Mouse (Mus musculus): ENCODE results near the gene P2rx7.
"Not testable (repeated sequence)": the region's sequence is repeated elsewhere in the genome, so short reads cannot be mapped to it uniquely, and the experiment has no call there.

Gene P2rx7

GRCm38 (mm10) chr5:122646050-122646449 lies 2.3 kb downstream of the P2rx7 start:
- DNase-seq (ENCODE audit: low spot score in 2 of 2) = no peak

- DNase-seq (ENCODE audit: low spot score in 2 of 2) = no peak
These were observed 3.7 kb downstream of the P2rx7 start for GRCm38 (mm10) chr5:122647256-122647924.

- DNase-seq (ENCODE audit: low spot score in 2 of 2) = not testable (repeated sequence)
These were observed 4.3 kb downstream of the P2rx7 start for GRCm38 (mm10) chr5:122647952-122648374.

GRCm38 (mm10) chr5:122649264-122649663 lies 5.6 kb downstream of the P2rx7 start:
- no peak for DNase-seq (ENCODE audit: low spot score in 2 of 2)

- DNase-seq (ENCODE audit: low spot score in 2 of 2) = no peak
These were observed 6.4 kb downstream of the P2rx7 start for GRCm38 (mm10) chr5:122650100-122650499.

GRCm38 (mm10) chr5:122652506-122652905 lies 8.8 kb downstream of the P2rx7 start:
- peak in 1 of 2 experiments; percentile 23 for DNase-seq (ENCODE audit: low spot score in 2 of 2)

- DNase-seq (ENCODE audit: low spot score in 2 of 2) = no peak
These were observed 9.4 kb downstream of the P2rx7 start for GRCm38 (mm10) chr5:122653112-122653445.

- no peak for DNase-seq (ENCODE audit: low spot score in 2 of 2)
These were observed 9.9 kb downstream of the P2rx7 start for GRCm38 (mm10) chr5:122653446-122654267.

- DNase-seq (ENCODE audit: low spot score in 2 of 2) = no peak
These were observed 10.5 kb downstream of the P2rx7 start for GRCm38 (mm10) chr5:122654268-122654573.

GRCm38 (mm10) chr5:122656808-122657207 lies 13.1 kb downstream of the P2rx7 start:
- no peak for DNase-seq (ENCODE audit: low spot score in 2 of 2)

- no peak for DNase-seq (ENCODE audit: low spot score in 2 of 2)
These were observed 18.8 kb downstream of the P2rx7 start for GRCm38 (mm10) chr5:122662501-122662900.

- no peak for DNase-seq (ENCODE audit: low spot score in 2 of 2)
These were observed 21.3 kb downstream of the P2rx7 start for GRCm38 (mm10) chr5:122665036-122665435.

- no peak for DNase-seq (ENCODE audit: low spot score in 2 of 2)
These were observed 25.5 kb downstream of the P2rx7 start for GRCm38 (mm10) chr5:122668981-122669897.

GRCm38 (mm10) chr5:122671641-122672040 lies 27.9 kb downstream of the P2rx7 start:
- DNase-seq (ENCODE audit: low spot score in 2 of 2) = not testable (repeated sequence)

GRCm38 (mm10) chr5:122672298-122672697 lies 28.6 kb downstream of the P2rx7 start:
- DNase-seq (ENCODE audit: low spot score in 2 of 2) = no peak

- DNase-seq (ENCODE audit: low spot score in 2 of 2) = no peak
These were observed 32.3 kb downstream of the P2rx7 start for GRCm38 (mm10) chr5:122676002-122676401.

- no peak for DNase-seq (ENCODE audit: low spot score in 2 of 2)
These were observed 34.3 kb downstream of the P2rx7 start for GRCm38 (mm10) chr5:122677983-122678382.

- DNase-seq (ENCODE audit: low spot score in 2 of 2) = no peak
These were observed 36.2 kb downstream of the P2rx7 start for GRCm38 (mm10) chr5:122679881-122680280.

- DNase-seq (ENCODE audit: low spot score in 2 of 2) = no peak
These were observed 37.6 kb downstream of the P2rx7 start for GRCm38 (mm10) chr5:122681276-122681675.

- DNase-seq (ENCODE audit: low spot score in 2 of 2) = peak in 1 of 2 experiments; percentile 27
These were observed 40.2 kb downstream of the P2rx7 start for GRCm38 (mm10) chr5:122683926-122684325.

GRCm38 (mm10) chr5:122687391-122687790 lies 43.7 kb downstream of the P2rx7 start:
- DNase-seq (ENCODE audit: low spot score in 2 of 2) = no peak

- no peak for DNase-seq (ENCODE audit: low spot score in 2 of 2)
These were observed 45.4 kb downstream of the P2rx7 start for GRCm38 (mm10) chr5:122689153-122689552.

Data from spleen, postnatal 4 days (tissue).